In genomic region chr8:83876080-83876837, GRCm38 (mm10) we compare ENCODE assay signal across 8 mouse cellular contexts. TPM values are rescaled to one million over a fixed set of nuclear protein-coding genes. Genes with fewer than 3 reads are reported as not detected.
DNase-seq lines count a peak whose midpoint lies in the region; ATAC-seq and TF ChIP-seq lines count a peak whose summit lies in the region.

No protein-coding gene starts in this region.

- no peak for ATAC-seq in kidney, embryonic 14.5 days (ENCODE audit: low FRiP score, low TSS enrichment)
- peak; percentile 11 for ATAC-seq in forebrain, embryonic 14.5 days
- ATAC-seq in limb, embryonic 13.5 days (ENCODE audit: low FRiP score, low read depth): no peak

- peaks cover 14% of the 10 kb centered on the region for H3K4me1 ChIP-seq in kidney, embryonic 14.5 days (ENCODE audit: control insufficient read depth, insufficient read depth, low read length)
- H3K4me1 ChIP-seq in forebrain, embryonic 14.5 days (ENCODE audit: control insufficient read depth, insufficient read depth, low read length): peaks cover 10% of the 10 kb centered on the region
- H3K4me1 ChIP-seq in limb, embryonic 13.5 days: peaks cover 15% of the 10 kb centered on the region
- peaks cover 23% of the 10 kb centered on the region for H3K4me1 ChIP-seq in olfactory bulb, adult 2 months (ENCODE audit: control insufficient read depth, insufficient read depth, low read length)

- H3K4me3 ChIP-seq in kidney, embryonic 14.5 days (ENCODE audit: low read length): peak overlapping the region; percentile 69
- peak overlapping the region; percentile 68 for H3K4me3 ChIP-seq in forebrain, embryonic 14.5 days (ENCODE audit: low read depth, low read length)
- peak overlapping the region; percentile 70 for H3K4me3 ChIP-seq in limb, embryonic 13.5 days
- H3K4me3 ChIP-seq in olfactory bulb, adult 2 months (ENCODE audit: insufficient read depth, low read depth, low read length): peak overlapping the region; percentile 65; the same call in 1 of the 2 replicates

- TF ChIP-seq CTCF in brain, embryonic 14.5 days (IDR thresholded peaks at IDR 0.05; ENCODE audit: borderline replicate concordance, extremely low read depth, insufficient read depth, insufficient read length): no peak
- TF ChIP-seq CTCF in olfactory bulb, adult 2 months (IDR thresholded peaks at IDR 0.05; ENCODE audit: insufficient read depth, low read depth, low read length): no peak

- peak overlapping the region; percentile 80 for H3K9ac ChIP-seq in kidney, embryonic 14.5 days (ENCODE audit: low read depth, low read length)
- H3K9ac ChIP-seq in forebrain, embryonic 14.5 days (ENCODE audit: low read length): peak overlapping the region; percentile 84
- peak overlapping the region; percentile 87 for H3K9ac ChIP-seq in limb, embryonic 13.5 days

- WGBS in kidney, embryonic 14.5 days: under 1% methylated on average over 41 of the region's 41 CpGs
- WGBS in forebrain, embryonic 14.5 days: under 1% methylated on average over 41 of the region's 41 CpGs
- WGBS in limb, embryonic 13.5 days: 2% methylated on average over 41 of the region's 41 CpGs
- WGBS in olfactory bulb, adult 2 months: 5% methylated on average over 41 of the region's 41 CpGs

- H3K9me3 ChIP-seq in kidney, embryonic 14.5 days (ENCODE audit: control insufficient read depth, low read length): no peaks in the 10 kb centered on the region
- H3K9me3 ChIP-seq in forebrain, embryonic 14.5 days (replicated peaks; ENCODE audit: control insufficient read depth, low read length): no peaks in the 10 kb centered on the region
- peaks cover 7% of the 10 kb centered on the region; the same call in 1 of the 2 replicates for H3K9me3 ChIP-seq in limb, embryonic 13.5 days

- H3K4me2 ChIP-seq in kidney, embryonic 14.5 days (replicated peaks; ENCODE audit: low read depth, low read length): peak overlapping the region; percentile 99
- peak overlapping the region; percentile 90 for H3K4me2 ChIP-seq in forebrain, embryonic 14.5 days (ENCODE audit: low read length)
- H3K4me2 ChIP-seq in limb, embryonic 13.5 days (replicated peaks): peak overlapping the region; percentile 87

- no peak for TF ChIP-seq POLR2A in brain, embryonic 14.5 days (IDR thresholded peaks at IDR 0.05; ENCODE audit: borderline replicate concordance, extremely low read depth, insufficient read depth, insufficient read length, poor library complexity, severe bottlenecking)
- no peak for TF ChIP-seq POLR2A in olfactory bulb, adult 2 months (IDR thresholded peaks at IDR 0.05; ENCODE audit: insufficient read depth, low read depth, low read length)

- H3K27ac ChIP-seq in kidney, embryonic 14.5 days (ENCODE audit: low read depth, low read length): 0 out of 2 replicates have a peak overlapping the region, but pooled peaks have one; percentile 26
- peak overlapping the region; percentile 58 for H3K27ac ChIP-seq in forebrain, embryonic 14.5 days (ENCODE audit: low read depth, low read length)
- H3K27ac ChIP-seq in limb, embryonic 13.5 days: peak overlapping the region; percentile 84; the same call in 1 of the 2 replicates
- H3K27ac ChIP-seq in olfactory bulb, adult 2 months (ENCODE audit: insufficient read depth, low read depth, low read length): no peak overlapping the region

- H3K27me3 ChIP-seq in kidney, embryonic 14.5 days (ENCODE audit: control insufficient read depth, insufficient read depth, low read length): peaks cover 3% of the 10 kb centered on the region; the same call in 1 of the 2 replicates
- H3K27me3 ChIP-seq in forebrain, embryonic 14.5 days (replicated peaks; ENCODE audit: control insufficient read depth, insufficient read depth, low read length): no peaks in the 10 kb centered on the region
- H3K27me3 ChIP-seq in limb, embryonic 13.5 days: peaks cover 13% of the 10 kb centered on the region

- no peak for DNase-seq in kidney, adult 9 months
- DNase-seq in brain, embryonic 14.5 days (ENCODE audit: low read depth): peak; percentile 60
- DNase-seq in forebrain, embryonic 14.5 days (ENCODE audit: low spot score): peak; percentile 52
- DNase-seq in gastrocnemius, adult 8-10 months (ENCODE audit: low spot score in 2 of 2): no peak
- no peak for DNase-seq in right cerebral cortex, postnatal 36 days (ENCODE audit: low spot score in 2 of 2)

- no peaks in the 10 kb centered on the region for H3K36me3 ChIP-seq in kidney, embryonic 14.5 days (ENCODE audit: control insufficient read depth, insufficient read depth, low read length)
- no peaks in the 10 kb centered on the region for H3K36me3 ChIP-seq in forebrain, embryonic 14.5 days (ENCODE audit: control insufficient read depth, insufficient read depth, low read length)
- H3K36me3 ChIP-seq in limb, embryonic 13.5 days: no peaks in the 10 kb centered on the region

RNA-seq across cellular contexts. Expression of gene Adgrl1, which starts 23.6 kb away (rescaled TPM):
- polyA plus RNA-seq in kidney, embryonic 14.5 days (2014; fragmentation: Nextera tagmentation; extraction: Ambion mirVana): 24.4 and 27.5 TPM in 2 replicates
- polyA plus RNA-seq in brain, embryonic 14.5 days (2012; rRNA removed): 237 and 327 TPM in 2 replicates
- 44.4 and 50.9 TPM in 2 replicates for polyA plus RNA-seq in forebrain, embryonic 14.5 days (2014; fragmentation: Nextera tagmentation; extraction: Ambion mirVana)
- polyA plus RNA-seq in limb, embryonic 13.5 days (2015; fragmentation: Nextera tagmentation; extraction: Ambion mirVana): 28.1 and 29.3 TPM in 2 replicates
- polyA plus RNA-seq in olfactory bulb, adult 2 months (2012; ENCODE audit: insufficient read depth, insufficient read length, low replicate concordance, missing spikeins): 113 TPM in 1 of 2 replicates, not detected in the other
- 10 to 100 TPM in 2 of 4 experiments, 1 to 10 TPM in 2; 9.8 to 17.5 (median 12.5) TPM for total RNA-seq in gastrocnemius, adult 8-10 months (2022)

Comparison
In these comparisons a context has a peak if more than half of its experiments do, and no peak if none do; other contexts are left out.
1. DNase-seq: peak in brain, embryonic 14.5 days (single experiment) and forebrain, embryonic 14.5 days (single experiment); none in kidney, adult 9 months (single experiment), gastrocnemius, adult 8-10 months (0 of 2) and right cerebral cortex, postnatal 36 days (0 of 2).
2. Peak in every context shown above with its lines, with median percentiles within 50 percentile points of each other: H3K4me2 ChIP-seq, H3K4me3 ChIP-seq and H3K9ac ChIP-seq.